Mouse (Mus musculus) liver, embryonic 15.5 days (tissue): ENCODE data around the gene Srgap3. TPM values are rescaled to one million over a fixed set of nuclear protein-coding genes. Genes with fewer than 3 reads are reported as not detected.
A peak's percentile ranks its signal among the peaks of the same experiment; 100 is the strongest.
"Not testable (repeated sequence)": the region's sequence is repeated elsewhere in the genome, so short reads cannot be mapped to it uniquely, and the experiment has no call there.

Experiments
- ATAC-seq: fragments of 200-750 bp; cut with Nextera tagmentation; 2 replicates; pipeline ENCODE4 v1.8.0; 2017; ENCODE audit warnings: moderate number of reproducible peaks, mild to moderate bottlenecking, moderate library complexity; ENCODE audit not compliant: insufficient read depth
- H3K27ac ChIP-seq: fragments of 300-500 bp; sonication (generic); replicated peaks from 2 replicates; pipeline ENCODE4 v1.5.1; 2015; ENCODE audit warnings: mild to moderate bottlenecking, inconsistent platforms
- H3K27me3 ChIP-seq: fragments of 300-500 bp; sonication (generic); 2 replicates; pipeline ENCODE4 v1.6.1; 2015; ENCODE audit warnings: mild to moderate bottlenecking, inconsistent platforms
- H3K36me3 ChIP-seq: fragments of 300-500 bp; sonication (generic); replicated peaks from 2 replicates; pipeline ENCODE4 v1.6.1; 2015; ENCODE audit warnings: moderate library complexity, mild to moderate bottlenecking, inconsistent platforms
- H3K4me1 ChIP-seq: fragments of 300-500 bp; sonication (generic); replicated peaks from 2 replicates; pipeline ENCODE4 v1.6.1; 2015; ENCODE audit warnings: inconsistent platforms
- H3K4me2 ChIP-seq: fragments of 300-500 bp; sonication (generic); 2 replicates; pipeline ENCODE4 v1.6.1; 2015; ENCODE audit warnings: moderate library complexity, mild to moderate bottlenecking, inconsistent platforms
- H3K4me3 ChIP-seq: fragments of 300-500 bp; sonication (generic); replicated peaks from 2 replicates; pipeline ENCODE4 v1.5.1; 2015; ENCODE audit warnings: mild to moderate bottlenecking, inconsistent platforms
- H3K9ac ChIP-seq: fragments of 300-500 bp; sonication (generic); 2 replicates; pipeline ENCODE4 v1.6.1; 2015; ENCODE audit warnings: moderate library complexity, mild to moderate bottlenecking, inconsistent platforms
- H3K9me3 ChIP-seq: fragments of 300-500 bp; sonication (generic); replicated peaks from 2 replicates; pipeline ENCODE4 v1.6.1; 2016; ENCODE audit warnings: inconsistent platforms
- WGBS: fragments of 180-500 bp; shearing (Covaris S2); methylation state at CpG from one replicate; pipeline ENCODE4 v1.1.7; 2015; ENCODE audit warnings: mixed read lengths; ENCODE audit not compliant: insufficient replicate concordance; 5-methylcytosine and 5-hydroxymethylcytosine counted together
- polyA plus RNA-seq: library from polyadenylated mRNA; unstranded; fragments of >200 nt; fragmentation: Nextera tagmentation; extraction: Ambion mirVana; gene quantifications from 2 replicates; pipeline ENCODE4 v1.2.1, GENCODE M21; 2015

Gene Srgap3
- polyA plus RNA-seq, 1 experiment from 2014 or later = 0.16 TPM

- Histone ChIP-seq H3K27me3 (no peaks in the 10 kb centered on the region), H3K9ac (no peak overlapping the region), H3K36me3 (no peaks in the 10 kb centered on the region), H3K4me2 (no peak overlapping the region), H3K27ac (no peak overlapping the region), H3K4me1 (no peaks in the 10 kb centered on the region), H3K9me3 (no peaks in the 10 kb centered on the region), H3K4me3 (no peak overlapping the region)
- 55% methylated on average over 5 of the region's 5 CpGs for WGBS
- no peak for ATAC-seq
Observed at GRCm38 (mm10) chr6:112880048-112880534, 67.0 kb downstream of the Srgap3 start.

- Histone ChIP-seq H3K27ac (no peak overlapping the region), H3K9ac (no peak overlapping the region), H3K9me3 (no peaks in the 10 kb centered on the region), H3K4me2 (no peak overlapping the region), H3K4me1 (no peaks in the 10 kb centered on the region), H3K27me3 (no peaks in the 10 kb centered on the region), H3K36me3 (no peaks in the 10 kb centered on the region), H3K4me3 (no peak overlapping the region)
- WGBS = 71% methylated on average over 5 of the region's 5 CpGs
- ATAC-seq = no peak
Observed at GRCm38 (mm10) chr6:112879154-112879553, 67.9 kb downstream of the Srgap3 start.

GRCm38 (mm10) chr6:112873089-112873835, 73.8 kb downstream of the Srgap3 start:
- Histone ChIP-seq H3K4me2 (no peak overlapping the region), H3K4me1 (no peaks in the 10 kb centered on the region), H3K36me3 (no peaks in the 10 kb centered on the region), H3K27ac (no peak overlapping the region), H3K4me3 (no peak overlapping the region), H3K9ac (no peak overlapping the region), H3K9me3 (no peaks in the 10 kb centered on the region), H3K27me3 (no peaks in the 10 kb centered on the region)
- WGBS = 63% methylated on average over 9 of the region's 9 CpGs
- no peak for ATAC-seq

GRCm38 (mm10) chr6:112871241-112871780, 75.8 kb downstream of the Srgap3 start:
- Histone ChIP-seq H3K4me2 (no peak overlapping the region), H3K9ac (no peak overlapping the region), H3K4me1 (no peaks in the 10 kb centered on the region), H3K9me3 (no peaks in the 10 kb centered on the region), H3K27me3 (no peaks in the 10 kb centered on the region), H3K27ac (no peak overlapping the region), H3K36me3 (no peaks in the 10 kb centered on the region), H3K4me3 (no peak overlapping the region)
- no peak for ATAC-seq
- whole genome bisulfite sequencing = 64% methylated on average over 7 of the region's 7 CpGs

- no peak overlapping the region for H3K4me2 ChIP-seq
- 51% methylated on average over 9 of the region's 9 CpGs for WGBS
- no peak overlapping the region for H3K4me3 ChIP-seq
- no peak for ATAC-seq
- no peaks in the 10 kb centered on the region for H3K4me1 ChIP-seq
- no peak overlapping the region for H3K27ac ChIP-seq
- H3K9ac ChIP-seq = no peak overlapping the region
- H3K27me3 ChIP-seq = no peaks in the 10 kb centered on the region
- H3K36me3 ChIP-seq = no peaks in the 10 kb centered on the region
- H3K9me3 ChIP-seq = no peaks in the 10 kb centered on the region
Observed at GRCm38 (mm10) chr6:112868197-112868957, 78.7 kb downstream of the Srgap3 start.

GRCm38 (mm10) chr6:112866096-112866495, 81.0 kb downstream of the Srgap3 start:
- no peak for ATAC-seq
- Histone ChIP-seq H3K9me3 (no peaks in the 10 kb centered on the region), H3K4me2 (no peak overlapping the region), H3K9ac (no peak overlapping the region), H3K36me3 (no peaks in the 10 kb centered on the region), H3K4me3 (no peak overlapping the region), H3K27ac (no peak overlapping the region), H3K4me1 (no peaks in the 10 kb centered on the region), H3K27me3 (no peaks in the 10 kb centered on the region)
- 61% methylated on average over 4 of the region's 4 CpGs for WGBS

GRCm38 (mm10) chr6:112865021-112865531, 82.0 kb downstream of the Srgap3 start:
- H3K4me1 ChIP-seq = no peaks in the 10 kb centered on the region
- WGBS = 43% methylated on average over 6 of the region's 6 CpGs
- H3K9ac ChIP-seq = no peak overlapping the region
- no peak overlapping the region for H3K4me3 ChIP-seq
- no peaks in the 10 kb centered on the region for H3K36me3 ChIP-seq
- no peak for ATAC-seq
- no peak overlapping the region for H3K27ac ChIP-seq
- H3K9me3 ChIP-seq = no peaks in the 10 kb centered on the region
- no peaks in the 10 kb centered on the region for H3K27me3 ChIP-seq
- H3K4me2 ChIP-seq = no peak overlapping the region

GRCm38 (mm10) chr6:112862465-112862864, 84.6 kb downstream of the Srgap3 start:
- H3K36me3 ChIP-seq = no peaks in the 10 kb centered on the region
- no peak overlapping the region for H3K4me3 ChIP-seq
- no peak overlapping the region for H3K9ac ChIP-seq
- no peak overlapping the region for H3K4me2 ChIP-seq
- WGBS = 59% methylated on average over 7 of the region's 7 CpGs
- no peaks in the 10 kb centered on the region for H3K27me3 ChIP-seq
- H3K4me1 ChIP-seq = no peaks in the 10 kb centered on the region
- no peak overlapping the region for H3K27ac ChIP-seq
- H3K9me3 ChIP-seq = no peaks in the 10 kb centered on the region
- no peak for ATAC-seq

GRCm38 (mm10) chr6:112861351-112862297, 85.4 kb downstream of the Srgap3 start:
- H3K9me3 ChIP-seq = no peaks in the 10 kb centered on the region
- no peaks in the 10 kb centered on the region for H3K36me3 ChIP-seq
- H3K4me2 ChIP-seq = no peak overlapping the region
- WGBS = 20% methylated on average over 11 of the region's 11 CpGs
- H3K4me3 ChIP-seq = no peak overlapping the region
- ATAC-seq = 0 out of 2 replicates have a peak, but pooled peaks have one; percentile 15
- H3K27ac ChIP-seq = no peak overlapping the region
- no peaks in the 10 kb centered on the region for H3K27me3 ChIP-seq
- no peak overlapping the region for H3K9ac ChIP-seq
- no peaks in the 10 kb centered on the region for H3K4me1 ChIP-seq

- not testable (repeated sequence) for ATAC-seq, H3K4me1 ChIP-seq
- 84% methylated on average over 5 of the region's 5 CpGs for WGBS
Observed at GRCm38 (mm10) chr6:112860290-112860689, 86.8 kb downstream of the Srgap3 start.

More at GRCm38 (mm10) chr6:112860290-112860689, 86.8 kb downstream of the Srgap3 start:
- not testable (repeated sequence) for H3K4me3 ChIP-seq, H3K27ac ChIP-seq, H3K9ac ChIP-seq, H3K4me2 ChIP-seq, H3K27me3 ChIP-seq, H3K36me3 ChIP-seq, H3K9me3 ChIP-seq
